33 mouse cellular contexts compared by ENCODE assay signal in genomic region chr14:54945975-54946704, GRCm38 (mm10). TPM values are rescaled to one million over a fixed set of nuclear protein-coding genes. Genes with fewer than 3 reads are reported as not detected.
DNase-seq lines count a peak whose midpoint lies in the region; ATAC-seq and TF ChIP-seq lines count a peak whose summit lies in the region.
"Had no signal": no experiment of that assay in that cellular context is flagged by ENCODE, and none has a peak within 500 bp of the region (broad histone marks: within the 10 kb centered on the region; RNA-seq: fewer than 3 reads in every experiment).

No protein-coding gene starts in this region.

- H3K9me3 ChIP-seq in heart, embryonic 15.5 days (replicated peaks) = no peaks in the 10 kb centered on the region
- H3K9me3 ChIP-seq: forebrain, embryonic 10.5 days; G1E; hindbrain, embryonic 10.5 days; neural tube, embryonic 15.5 days; stomach, embryonic 15.5 days had no signal

- intact Hi-C loops in heart, postnatal 36 days (cut with DNase I) = no loop called here

- DNase-seq in heart, adult 9 months (ENCODE audit: low spot score in 2 of 2) = no peak
- peak; percentile 25 for DNase-seq in 3T3-L1 (ENCODE audit: low read depth, low spot score)
- DNase-seq in A20 (ENCODE audit: low read depth, low spot score) = peak; percentile 88
- peak; percentile 13 to 15 for DNase-seq in heart, postnatal 36 days
- DNase-seq in cerebellum, adult 2 months = no peak
- DNase-seq in thymus, postnatal 0 days (ENCODE audit: low spot score) = no peak
- DNase-seq: cerebellum, adult 8-10 months; gastrocnemius, postnatal 10 days; kidney, postnatal 4 days; liver; right cerebral cortex, adult 18-20 months; right cerebral cortex, postnatal 4 days; thymus, postnatal 36 days had no signal

- no peak overlapping the region for H3K9ac ChIP-seq in heart, embryonic 15.5 days
- H3K9ac ChIP-seq: neural tube, embryonic 15.5 days; stomach, embryonic 15.5 days had no signal

- no peak overlapping the region for H3K4me2 ChIP-seq in heart, embryonic 15.5 days
- H3K4me2 ChIP-seq: neural tube, embryonic 15.5 days; stomach, embryonic 15.5 days had no signal

- H3K27ac ChIP-seq in heart, embryonic 15.5 days = no peak overlapping the region
- no peak overlapping the region for H3K27ac ChIP-seq in cerebellum, adult 2 months (ENCODE audit: insufficient read depth, low read length)
- H3K27ac ChIP-seq: forebrain, embryonic 10.5 days; hindbrain, embryonic 10.5 days; hindbrain, postnatal 0 days; macrophage; neural tube, embryonic 15.5 days; stomach, embryonic 15.5 days had no signal

- 40% methylated on average over 19 of the region's 19 CpGs for whole genome bisulfite sequencing in heart, embryonic 15.5 days
- WGBS in cerebellum, adult 2 months = 71% methylated on average over 19 of the region's 19 CpGs

- ATAC-seq in heart, embryonic 15.5 days (replicated peaks; ENCODE audit: insufficient number of reproducible peaks, insufficient read depth, low FRiP score, low read depth) = peak; percentile 18; the same call in 1 of the 2 replicates
- ATAC-seq: CD4-positive, CD25-positive, alpha-beta regulatory T cell, adult 4 months; forebrain, embryonic 16.5 days; hindbrain, postnatal 0 days; intestine, postnatal 0 days; lung, postnatal 0 days; Patski had no signal

- H3K27me3 ChIP-seq in heart, embryonic 15.5 days = no peaks in the 10 kb centered on the region
- H3K27me3 ChIP-seq in cerebellum, adult 2 months (ENCODE audit: control insufficient read depth, insufficient read depth, low read length) = no peaks in the 10 kb centered on the region
- H3K27me3 ChIP-seq: neural tube, embryonic 15.5 days; Patski; stomach, embryonic 15.5 days had no signal

- H3K36me3 ChIP-seq in heart, embryonic 15.5 days = peaks cover 73% of the 10 kb centered on the region
- H3K36me3 ChIP-seq: forebrain, embryonic 10.5 days; G1E; hindbrain, embryonic 10.5 days; neural tube, embryonic 15.5 days; stomach, embryonic 15.5 days had no signal

- H3K4me3 ChIP-seq in heart, embryonic 15.5 days = no peak overlapping the region
- H3K4me3 ChIP-seq in cerebellum, adult 2 months (replicated peaks; ENCODE audit: insufficient read depth, low read depth, low read length) = no peak overlapping the region
- H3K4me3 ChIP-seq: forebrain, embryonic 10.5 days; hindbrain, embryonic 10.5 days; neural tube, embryonic 15.5 days; stomach, embryonic 15.5 days had no signal

- no peak for TF ChIP-seq POLR2A in cerebellum, adult 2 months (IDR thresholded peaks at IDR 0.05; ENCODE audit: borderline replicate concordance, insufficient read depth, low read length)

- no peak for TF ChIP-seq CTCF in cerebellum, adult 2 months (IDR thresholded peaks at IDR 0.05; ENCODE audit: borderline replicate concordance, insufficient read depth, low read depth, low read length)

- H3K4me1 ChIP-seq in heart, embryonic 15.5 days (replicated peaks) = peaks cover 15% of the 10 kb centered on the region
- H3K4me1 ChIP-seq in cerebellum, adult 2 months (ENCODE audit: control insufficient read depth, insufficient read depth, low read length) = no peaks in the 10 kb centered on the region
- H3K4me1 ChIP-seq: forebrain, embryonic 10.5 days; hindbrain, embryonic 10.5 days; neural tube, embryonic 15.5 days; stomach, embryonic 15.5 days had no signal

RNA-seq across cellular contexts. Expression of gene Cmtm5, which starts 10.1 kb away (rescaled TPM):
- 0.74 and 2.4 TPM in 2 replicates for polyA plus RNA-seq in heart, embryonic 15.5 days (2015; fragmentation: Nextera tagmentation; extraction: Ambion mirVana)
- under 1 TPM in 1 of 2 experiments, not detected in 1; 0.46 TPM for total RNA-seq in heart, postnatal 36 days (2021)
- 215 and 237 TPM in 2 replicates for polyA plus RNA-seq in cerebellum, adult 2 months (2012; rRNA removed)
- 0.22 TPM in 1 of 2 replicates, not detected in the other for polyA plus RNA-seq in thymus, postnatal 0 days (2015; fragmentation: Nextera tagmentation; extraction: Ambion mirVana)
- total RNA-seq: G1E; granulocyte monocyte progenitor cell, adult 5-6 weeks had no signal
- polyA plus RNA-seq: CD4-positive, CD25-positive, alpha-beta regulatory T cell, adult 4 months; G1E; macrophage; Patski had no signal

RNA-seq across cellular contexts. Expression of gene Il25, which starts 13.6 kb away (rescaled TPM):
- polyA plus RNA-seq in heart, embryonic 15.5 days (2015; fragmentation: Nextera tagmentation; extraction: Ambion mirVana) = not detected in 2 replicates
- not detected for total RNA-seq in heart, postnatal 36 days (2021)
- polyA plus RNA-seq in cerebellum, adult 2 months (2012; rRNA removed) = 0.26 and 0.43 TPM in 2 replicates
- not detected in 2 replicates for polyA plus RNA-seq in thymus, postnatal 0 days (2015; fragmentation: Nextera tagmentation; extraction: Ambion mirVana)
- total RNA-seq: adrenal gland, adult 18-20 months; adrenal gland, postnatal 4 days; G1E; gastrocnemius, postnatal 10 days; granulocyte monocyte progenitor cell, adult 5-6 weeks; hindbrain, postnatal 0 days; left cerebral cortex, postnatal 25 days; midbrain, postnatal 0 days had no signal
- polyA plus RNA-seq: CD4-positive, CD25-positive, alpha-beta regulatory T cell, adult 4 months; forebrain, embryonic 10.5 days; G1E; intestine, postnatal 0 days; kidney, embryonic 16.5 days; liver, embryonic 16.5 days; lung, postnatal 0 days; macrophage; Patski had no signal

RNA-seq across cellular contexts. Expression of gene Efs, which starts 20.2 kb away (rescaled TPM):
- 10.6 and 18.8 TPM in 2 replicates for polyA plus RNA-seq in heart, embryonic 15.5 days (2015; fragmentation: Nextera tagmentation; extraction: Ambion mirVana)
- total RNA-seq in heart, postnatal 36 days (2021) = 1 to 10 TPM; 2.5 to 2.8 TPM
- 9.9 and 11.2 TPM in 2 replicates for polyA plus RNA-seq in cerebellum, adult 2 months (2012; rRNA removed)
- polyA plus RNA-seq in thymus, postnatal 0 days (2015; fragmentation: Nextera tagmentation; extraction: Ambion mirVana) = 8.2 and 9.2 TPM in 2 replicates
- total RNA-seq: G1E; granulocyte monocyte progenitor cell, adult 5-6 weeks had no signal
- polyA plus RNA-seq: CD4-positive, CD25-positive, alpha-beta regulatory T cell, adult 4 months; G1E; macrophage; Patski had no signal

RNA-seq across cellular contexts. Expression of gene Myh6, which starts 20.6 kb away (rescaled TPM):
- 2,004 and 2,041 TPM in 2 replicates for polyA plus RNA-seq in heart, embryonic 15.5 days (2015; fragmentation: Nextera tagmentation; extraction: Ambion mirVana)
- over 10,000 TPM; 23,066 to 24,862 TPM for total RNA-seq in heart, postnatal 36 days (2021)
- 0.10 TPM in 1 of 2 replicates, not detected in the other for polyA plus RNA-seq in cerebellum, adult 2 months (2012; rRNA removed)
- polyA plus RNA-seq in thymus, postnatal 0 days (2015; fragmentation: Nextera tagmentation; extraction: Ambion mirVana) = 0.34 and 0.35 TPM in 2 replicates
- total RNA-seq: granulocyte monocyte progenitor cell, adult 5-6 weeks had no signal
- polyA plus RNA-seq: CD4-positive, CD25-positive, alpha-beta regulatory T cell, adult 4 months; macrophage had no signal

RNA-seq across cellular contexts. Expression of gene Gm17428, which starts 30.6 kb away (rescaled TPM):
- not detected in 2 replicates for polyA plus RNA-seq in heart, embryonic 15.5 days (2015; fragmentation: Nextera tagmentation; extraction: Ambion mirVana)
- total RNA-seq in heart, postnatal 36 days (2021) = not detected
- not detected in 2 replicates for polyA plus RNA-seq in cerebellum, adult 2 months (2012; rRNA removed)
- not detected in 2 replicates for polyA plus RNA-seq in thymus, postnatal 0 days (2015; fragmentation: Nextera tagmentation; extraction: Ambion mirVana)
- total RNA-seq: adrenal gland, adult 18-20 months; adrenal gland, postnatal 4 days; G1E; gastrocnemius, postnatal 10 days; granulocyte monocyte progenitor cell, adult 5-6 weeks; hindbrain, postnatal 0 days; left cerebral cortex, postnatal 25 days; midbrain, postnatal 0 days had no signal
- polyA plus RNA-seq: CD4-positive, CD25-positive, alpha-beta regulatory T cell, adult 4 months; forebrain, embryonic 10.5 days; forebrain, embryonic 16.5 days; G1E; hindbrain, embryonic 10.5 days; hindbrain, postnatal 0 days; intestine, postnatal 0 days; kidney, embryonic 16.5 days; liver, embryonic 16.5 days; lung, postnatal 0 days; macrophage; midbrain, postnatal 0 days; neural tube, embryonic 15.5 days; Patski; stomach, embryonic 15.5 days had no signal

Comparison
In these comparisons a context has a peak if more than half of its experiments do, and no peak if none do; other contexts are left out.
1. DNase-seq: peak in 3T3-L1 (single experiment), A20 (single experiment) and heart, postnatal 36 days (2 of 2); none in heart, adult 9 months (0 of 2), cerebellum, adult 2 months (0 of 2) and thymus, postnatal 0 days (single experiment).
2. RNA of gene Cmtm5, which starts 10.1 kb away (polyA plus RNA-seq): 215 to 237 TPM in cerebellum, adult 2 months; 0.74 to 2.4 TPM in heart, embryonic 15.5 days and 0.22 TPM in thymus, postnatal 0 days; every median in the first group is over 10 times any median in the second.